Mouse (Mus musculus): ENCODE results near the gene Tas2r138. TPM values are rescaled to one million over a fixed set of nuclear protein-coding genes. Genes with fewer than 3 reads are reported as not detected.
A peak's percentile ranks its signal among the peaks of the same experiment; 100 is the strongest.

Tas2r138 gene
- not detected in 2 replicates for polyA plus RNA-seq (2015; fragmentation: Nextera tagmentation; extraction: Ambion mirVana)

DNA sequence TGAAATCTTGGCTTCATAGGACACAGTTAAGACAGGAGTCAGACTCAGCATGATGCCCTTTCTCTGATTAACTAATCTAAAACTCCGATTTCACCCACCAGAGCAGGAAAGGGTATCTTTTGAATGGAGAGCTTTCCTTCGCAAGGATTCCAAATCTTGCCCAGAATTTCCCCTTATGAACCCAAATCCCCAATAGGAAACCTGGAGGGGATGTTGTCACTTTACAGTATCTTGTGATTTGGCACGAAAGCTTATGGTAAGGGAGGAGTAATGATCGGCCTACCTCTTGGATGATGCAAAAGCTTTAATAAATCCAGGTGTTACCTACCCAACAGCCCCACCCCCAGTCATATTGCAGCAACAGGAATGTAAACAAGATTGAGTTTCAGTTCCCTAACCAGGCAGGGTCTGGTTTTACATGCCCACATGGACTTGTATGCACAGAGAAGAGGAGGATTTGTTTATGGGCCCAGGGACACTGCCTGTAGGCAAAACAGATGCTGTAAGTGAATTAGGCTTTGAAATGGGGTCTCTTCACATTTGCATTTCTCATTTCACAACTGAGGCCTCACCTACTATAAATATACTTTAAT is at the start of gene Tas2r138:
Gene Tas2r138, minus strand, starts transcription at position 51 of the 593 bp plus-strand sequence.
- Histone ChIP-seq H3K4me2 (replicated peaks; ENCODE audit: low read depth, low read length) (no peak within 1 kb of the TSS), H3K27ac (ENCODE audit: low read length) (no peak within 1 kb of the TSS), H3K27me3 (ENCODE audit: insufficient read depth, low read length) (no peaks in the 10 kb centered on the region), H3K4me1 (ENCODE audit: insufficient read depth, low read length) (no peaks in the 10 kb centered on the region), H3K36me3 (ENCODE audit: insufficient read depth, low read length) (no peaks in the 10 kb centered on the region), H3K4me3 (ENCODE audit: low read length) (no peak within 1 kb of the TSS), H3K9ac (replicated peaks; ENCODE audit: low read length) (no peak within 1 kb of the TSS), H3K9me3 (ENCODE audit: low read length) (no peaks in the 10 kb centered on the region)
- ATAC-seq (ENCODE audit: low FRiP score, low TSS enrichment), result no peak
- WGBS, result 92% methylated on average over 4 of the region's 4 CpGs

GRCm38 (mm10) chr6:40660930-40661329 is 47.8 kb upstream of the Tas2r138 start:
- Histone ChIP-seq H3K27me3 (ENCODE audit: insufficient read depth, low read length) (no peaks in the 10 kb centered on the region), H3K36me3 (ENCODE audit: insufficient read depth, low read length) (no peaks in the 10 kb centered on the region), H3K4me2 (replicated peaks; ENCODE audit: low read depth, low read length) (no peak overlapping the region), H3K9me3 (ENCODE audit: low read length) (no peaks in the 10 kb centered on the region), H3K4me3 (ENCODE audit: low read length) (no peak overlapping the region), H3K9ac (replicated peaks; ENCODE audit: low read length) (no peak overlapping the region), H3K4me1 (ENCODE audit: insufficient read depth, low read length) (no peaks in the 10 kb centered on the region), H3K27ac (ENCODE audit: low read length) (no peak overlapping the region)
- ATAC-seq (ENCODE audit: low FRiP score, low TSS enrichment), result no peak
- WGBS, result 52% methylated on average over 2 of the region's 2 CpGs

DNA sequence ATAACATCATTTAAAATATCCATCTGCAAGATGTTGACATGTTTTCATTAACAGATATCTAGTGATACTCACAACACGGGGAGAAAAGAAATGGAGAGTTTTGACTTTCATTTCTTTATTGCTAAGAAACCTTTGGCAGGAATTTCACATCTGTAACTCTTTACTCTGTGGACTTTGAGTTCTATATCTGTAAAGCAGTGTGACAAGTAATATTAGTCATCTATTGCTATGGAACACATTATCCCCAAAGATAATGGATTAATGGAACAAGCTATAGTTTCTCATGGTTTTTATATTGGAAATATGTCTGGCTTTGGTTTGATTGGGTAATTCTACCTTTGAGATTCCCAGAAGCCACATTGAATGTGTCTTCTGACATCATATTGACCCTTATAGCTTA is 37.8 kb upstream of the Tas2r138 start:
- no peak for ATAC-seq (ENCODE audit: low FRiP score, low TSS enrichment)

DNA sequence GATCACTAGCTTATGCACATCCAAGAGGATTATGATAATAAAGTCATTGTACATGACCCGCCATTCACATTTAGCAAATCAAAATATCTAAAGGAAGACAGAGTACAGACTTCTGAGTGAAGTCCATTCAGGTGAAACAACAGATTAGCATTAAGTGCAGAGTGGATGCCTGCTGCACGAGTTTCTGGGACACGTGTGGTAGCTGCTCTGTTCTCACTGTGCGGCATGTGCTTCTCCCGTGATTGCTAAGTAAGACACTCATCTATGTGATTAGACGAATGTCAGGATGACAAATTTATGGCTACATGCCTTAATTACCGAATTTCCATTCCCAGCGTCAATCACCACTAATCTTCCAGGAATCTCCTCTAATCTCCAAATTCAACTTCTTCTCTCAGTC is 32.6 kb upstream of the Tas2r138 start:
- no peak for ATAC-seq (ENCODE audit: low FRiP score, low TSS enrichment)
- Histone ChIP-seq H3K27me3 (ENCODE audit: insufficient read depth, low read length) (no peaks in the 10 kb centered on the region), H3K4me2 (replicated peaks; ENCODE audit: low read depth, low read length) (no peak overlapping the region), H3K4me1 (ENCODE audit: insufficient read depth, low read length) (no peaks in the 10 kb centered on the region), H3K9me3 (ENCODE audit: low read length) (no peaks in the 10 kb centered on the region), H3K27ac (ENCODE audit: low read length) (no peak overlapping the region), H3K4me3 (ENCODE audit: low read length) (no peak overlapping the region), H3K36me3 (ENCODE audit: insufficient read depth, low read length) (no peaks in the 10 kb centered on the region), H3K9ac (replicated peaks; ENCODE audit: low read length) (no peak overlapping the region)
- 72% methylated on average over 8 of the region's 8 CpGs for WGBS

More for the DNA sequence above, 37.8 kb upstream of the Tas2r138 start:
- Histone ChIP-seq H3K4me1 (ENCODE audit: insufficient read depth, low read length) (no peaks in the 10 kb centered on the region), H3K9me3 (ENCODE audit: low read length) (no peaks in the 10 kb centered on the region), H3K27me3 (ENCODE audit: insufficient read depth, low read length) (no peaks in the 10 kb centered on the region), H3K36me3 (ENCODE audit: insufficient read depth, low read length) (no peaks in the 10 kb centered on the region), H3K27ac (ENCODE audit: low read length) (no peak overlapping the region), H3K4me3 (ENCODE audit: low read length) (no peak overlapping the region), H3K4me2 (replicated peaks; ENCODE audit: low read depth, low read length) (no peak overlapping the region), H3K9ac (replicated peaks; ENCODE audit: low read length) (no peak overlapping the region)
- WGBS, result 83% methylated on average over 1 of the region's 1 CpGs

- no peak overlapping the region for H3K27ac ChIP-seq (ENCODE audit: low read length)
- no peak for ATAC-seq (ENCODE audit: low FRiP score, low TSS enrichment)
- no peaks in the 10 kb centered on the region for H3K9me3 ChIP-seq (ENCODE audit: low read length)
- H3K27me3 ChIP-seq (ENCODE audit: insufficient read depth, low read length), result no peaks in the 10 kb centered on the region
- no peaks in the 10 kb centered on the region for H3K4me1 ChIP-seq (ENCODE audit: insufficient read depth, low read length)
- H3K9ac ChIP-seq (replicated peaks; ENCODE audit: low read length), result no peak overlapping the region
- no peak overlapping the region for H3K4me3 ChIP-seq (ENCODE audit: low read length)
- H3K4me2 ChIP-seq (replicated peaks; ENCODE audit: low read depth, low read length), result no peak overlapping the region
- H3K36me3 ChIP-seq (ENCODE audit: insufficient read depth, low read length), result no peaks in the 10 kb centered on the region
- 82% methylated on average over 8 of the region's 8 CpGs for WGBS
These were observed 27.8 kb upstream of the Tas2r138 start for GRCm38 (mm10) chr6:40640710-40641538.

DNA sequence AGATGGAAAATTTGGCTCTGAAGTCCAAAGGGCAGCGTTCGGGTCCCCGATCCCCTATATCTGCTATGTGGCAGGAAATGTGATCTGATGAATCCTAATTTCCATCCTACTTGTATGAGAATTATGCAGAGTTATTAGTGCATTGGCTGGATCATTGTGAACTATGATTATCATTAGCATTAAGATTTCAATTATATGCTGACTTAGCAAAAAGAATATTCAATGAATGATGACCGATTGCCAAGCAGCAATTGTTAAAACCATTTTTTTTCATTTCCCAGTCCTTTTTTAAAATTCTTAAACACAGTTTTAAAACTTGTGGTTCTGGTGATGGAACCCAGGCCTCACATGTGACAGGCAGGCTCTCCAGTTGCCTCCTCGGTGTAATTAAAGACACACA is 24.6 kb upstream of the Tas2r138 start:
- H3K4me3 ChIP-seq (ENCODE audit: low read length), result no peak overlapping the region
- no peak overlapping the region for H3K9ac ChIP-seq (replicated peaks; ENCODE audit: low read length)
- H3K27me3 ChIP-seq (ENCODE audit: insufficient read depth, low read length), result no peaks in the 10 kb centered on the region
- 89% methylated on average over 5 of the region's 5 CpGs for WGBS
- no peak overlapping the region for H3K4me2 ChIP-seq (replicated peaks; ENCODE audit: low read depth, low read length)
- H3K36me3 ChIP-seq (ENCODE audit: insufficient read depth, low read length), result no peaks in the 10 kb centered on the region
- H3K9me3 ChIP-seq (ENCODE audit: low read length), result no peaks in the 10 kb centered on the region
- H3K27ac ChIP-seq (ENCODE audit: low read length), result no peak overlapping the region
- no peaks in the 10 kb centered on the region for H3K4me1 ChIP-seq (ENCODE audit: insufficient read depth, low read length)
- no peak for ATAC-seq (ENCODE audit: low FRiP score, low TSS enrichment)

- Histone ChIP-seq H3K4me1 (ENCODE audit: insufficient read depth, low read length) (no peaks in the 10 kb centered on the region), H3K27ac (ENCODE audit: low read length) (no peak overlapping the region), H3K36me3 (ENCODE audit: insufficient read depth, low read length) (no peaks in the 10 kb centered on the region), H3K4me3 (ENCODE audit: low read length) (no peak overlapping the region), H3K27me3 (ENCODE audit: insufficient read depth, low read length) (no peaks in the 10 kb centered on the region), H3K9me3 (ENCODE audit: low read length) (no peaks in the 10 kb centered on the region), H3K9ac (replicated peaks; ENCODE audit: low read length) (no peak overlapping the region), H3K4me2 (replicated peaks; ENCODE audit: low read depth, low read length) (no peak overlapping the region)
- no peak for ATAC-seq (ENCODE audit: low FRiP score, low TSS enrichment)
- WGBS, result 73% methylated on average over 6 of the region's 6 CpGs
These were observed 22.4 kb upstream of the Tas2r138 start for GRCm38 (mm10) chr6:40635559-40635958.

DNA sequence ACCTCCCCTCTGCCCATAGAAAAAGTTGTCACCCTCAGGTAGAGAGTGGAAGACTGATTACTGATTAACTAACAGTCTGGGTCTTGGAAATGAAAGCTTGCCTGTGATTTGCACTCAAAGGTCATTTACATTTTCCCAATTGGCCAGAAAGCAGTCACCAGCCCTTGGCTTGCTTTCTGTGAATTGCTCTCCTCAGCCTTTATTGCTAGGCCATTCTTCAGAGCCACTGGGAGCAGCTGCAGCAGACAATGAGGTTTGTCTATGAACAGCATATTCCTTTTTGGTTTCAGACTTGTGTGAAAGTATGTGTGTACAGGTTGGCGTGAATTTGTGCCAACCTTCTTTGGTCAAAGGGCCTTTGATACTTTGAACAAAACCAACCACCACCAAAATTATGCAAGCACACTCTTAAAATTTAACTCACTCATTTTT is 21.5 kb upstream of the Tas2r138 start:
- Histone ChIP-seq H3K27ac (ENCODE audit: low read length) (no peak overlapping the region), H3K4me3 (ENCODE audit: low read length) (no peak overlapping the region), H3K4me1 (ENCODE audit: insufficient read depth, low read length) (no peaks in the 10 kb centered on the region), H3K27me3 (ENCODE audit: insufficient read depth, low read length) (no peaks in the 10 kb centered on the region), H3K9me3 (ENCODE audit: low read length) (no peaks in the 10 kb centered on the region), H3K36me3 (ENCODE audit: insufficient read depth, low read length) (no peaks in the 10 kb centered on the region), H3K9ac (replicated peaks; ENCODE audit: low read length) (no peak overlapping the region), H3K4me2 (replicated peaks; ENCODE audit: low read depth, low read length) (no peak overlapping the region)
- WGBS, result 69% methylated on average over 1 of the region's 1 CpGs
- ATAC-seq (ENCODE audit: low FRiP score, low TSS enrichment), result peak; percentile 73; the same call in 1 of the 2 replicates

GRCm38 (mm10) chr6:40628406-40629000 is 15.4 kb upstream of the Tas2r138 start, which contains the start of gene Mgam:
Mgam (plus strand) TSS chr6:40628831.
- no peak within 1 kb of the TSS for H3K9ac ChIP-seq (replicated peaks; ENCODE audit: low read length)
- H3K9me3 ChIP-seq (ENCODE audit: low read length), result no peaks in the 10 kb centered on the region
- H3K4me3 ChIP-seq (ENCODE audit: low read length), result no peak within 1 kb of the TSS
- WGBS, result 84% methylated on average over 8 of the region's 8 CpGs
- no peaks in the 10 kb centered on the region for H3K27me3 ChIP-seq (ENCODE audit: insufficient read depth, low read length)
- H3K4me1 ChIP-seq (ENCODE audit: insufficient read depth, low read length), result no peaks in the 10 kb centered on the region
- H3K4me2 ChIP-seq (replicated peaks; ENCODE audit: low read depth, low read length), result no peak within 1 kb of the TSS
- ATAC-seq (ENCODE audit: low FRiP score, low TSS enrichment), result no peak
- no peak within 1 kb of the TSS for H3K27ac ChIP-seq (ENCODE audit: low read length)
- H3K36me3 ChIP-seq (ENCODE audit: insufficient read depth, low read length), result no peaks in the 10 kb centered on the region

DNA sequence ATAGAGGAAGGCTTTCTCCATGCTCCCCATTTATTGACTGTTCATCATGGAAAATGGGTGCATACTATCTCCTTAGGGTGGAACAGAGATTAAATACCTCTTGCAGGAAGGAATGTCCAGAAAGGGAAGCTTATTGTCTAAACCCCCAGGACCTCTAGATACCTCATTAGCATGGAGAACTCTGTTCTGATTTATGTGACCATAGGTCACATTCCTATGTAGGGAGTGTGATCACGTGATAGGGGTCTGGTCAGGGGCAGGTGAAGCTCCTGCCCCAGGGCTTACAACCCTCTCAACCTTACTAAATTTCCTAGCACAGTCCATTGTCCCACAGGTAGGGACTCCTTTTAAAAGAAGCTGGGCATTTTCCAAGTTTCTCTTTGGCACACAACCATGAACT is 13.0 kb upstream of the Tas2r138 start:
- Histone ChIP-seq H3K4me2 (replicated peaks; ENCODE audit: low read depth, low read length) (no peak overlapping the region), H3K9ac (replicated peaks; ENCODE audit: low read length) (no peak overlapping the region), H3K27ac (ENCODE audit: low read length) (no peak overlapping the region), H3K9me3 (ENCODE audit: low read length) (no peaks in the 10 kb centered on the region), H3K36me3 (ENCODE audit: insufficient read depth, low read length) (no peaks in the 10 kb centered on the region), H3K27me3 (ENCODE audit: insufficient read depth, low read length) (no peaks in the 10 kb centered on the region), H3K4me3 (ENCODE audit: low read length) (no peak overlapping the region), H3K4me1 (ENCODE audit: insufficient read depth, low read length) (no peaks in the 10 kb centered on the region)
- ATAC-seq (ENCODE audit: low FRiP score, low TSS enrichment), result peak; percentile 31; the same call in 1 of the 2 replicates
- 19% methylated on average over 1 of the region's 1 CpGs for WGBS

Measured in kidney, embryonic 16.5 days (tissue).